Mouse (Mus musculus): Measurements from ENCODE around the gene Elfn1. TPM values are rescaled to one million over a fixed set of nuclear protein-coding genes. Genes with fewer than 3 reads are reported as not detected.

The Elfn1 gene
- total and polyA plus RNA-seq, 3 experiments: 0.04 to 0.06 TPM; not detected in 1

GRCm38 (mm10) chr5:139871526-139871925 lies 36.2 kb upstream of the Elfn1 start:
- H3K9me3 ChIP-seq (replicated peaks; ENCODE audit: low read length): peaks cover 2% of the 10 kb centered on the region
- no peaks in the 10 kb centered on the region for H3K36me3 ChIP-seq (replicated peaks in 1 of 2; ENCODE audit: control insufficient read depth in 1 of 2, insufficient read depth in 1 of 2, low read length in 1 of 2)
- no peak for DNase-seq (ENCODE audit: extremely low read depth)
- H3K4me2 ChIP-seq (ENCODE audit: insufficient read depth, low read depth, poor library complexity, severe bottlenecking): no peak overlapping the region
- no peak for TF ChIP-seq UBTF (IDR thresholded peaks at IDR 0.05; ENCODE audit: low read depth, low read length)
- no peak for TF ChIP-seq ZMIZ1 (IDR thresholded peaks at IDR 0.05; ENCODE audit: low read depth, low read length)
- no peak for TF ChIP-seq SIN3A (IDR thresholded peaks at IDR 0.05; ENCODE audit: low read length)
- no peak for TF ChIP-seq RAD21 (IDR thresholded peaks at IDR 0.05; ENCODE audit: low read depth, low read length)
- TF ChIP-seq TBP (conservative IDR thresholded peaks at IDR 0.05; ENCODE audit: low read depth, low read length): no peak
- no peak for TF ChIP-seq NELFE (IDR thresholded peaks at IDR 0.05; ENCODE audit: low read depth, low read length)
- TF ChIP-seq USF1 (IDR thresholded peaks at IDR 0.05; ENCODE audit: low read depth, low read length): no peak
- no peak for TF ChIP-seq HCFC1 (IDR thresholded peaks at IDR 0.05; ENCODE audit: low read depth, low read length)
- TF ChIP-seq JUND (conservative IDR thresholded peaks at IDR 0.05; ENCODE audit: low read depth, low read length): no peak
- no peak for TF ChIP-seq ZNF384 (IDR thresholded peaks at IDR 0.05; ENCODE audit: low read depth, low read length)
- no peak for TF ChIP-seq CHD2 (IDR thresholded peaks at IDR 0.05; ENCODE audit: low read length)
- TF ChIP-seq ETS1 (conservative IDR thresholded peaks at IDR 0.05; ENCODE audit: low read depth, low read length): no peak
- no peak for TF ChIP-seq MAX (IDR thresholded peaks at IDR 0.05; ENCODE audit: low read length)
- no peak for TF ChIP-seq MAFK (IDR thresholded peaks at IDR 0.05; ENCODE audit: insufficient replicate concordance, low read length)
- TF ChIP-seq KAT2A (IDR thresholded peaks at IDR 0.05; ENCODE audit: insufficient replicate concordance, low read length): no peak
- no peak for TF ChIP-seq SMC3 (IDR thresholded peaks at IDR 0.05; ENCODE audit: low read depth, low read length)
- TF ChIP-seq MXI1 (IDR thresholded peaks at IDR 0.05; ENCODE audit: low read depth, low read length): no peak
- no peak for TF ChIP-seq BHLHE40 (IDR thresholded peaks at IDR 0.05; ENCODE audit: low read depth, low read length)
- no peak for TF ChIP-seq GABPA (IDR thresholded peaks at IDR 0.05; ENCODE audit: insufficient replicate concordance, low read depth, low read length)
- TF ChIP-seq MEF2A (IDR thresholded peaks at IDR 0.05; ENCODE audit: borderline replicate concordance, low read depth, low read length): no peak
- H3K9ac ChIP-seq (ENCODE audit: insufficient read depth, low read depth): no peak overlapping the region
- no peak overlapping the region for H3K4me3 ChIP-seq (replicated peaks in 1 of 3; ENCODE audit: low read depth in 2 of 3, low read length in 2 of 3, poor library complexity in 1 of 3)
- in situ Hi-C loops (cut with MboI; ENCODE audit: low pct_ligation_motif_present, low pct_unique_long_range_greater_than_20kb, low sequenced_read_pairs): no loop called here
- no peaks in the 10 kb centered on the region for H3K4me1 ChIP-seq (ENCODE audit: control insufficient read depth in 1 of 2, insufficient read depth in 2 of 2)
- no peaks in the 10 kb centered on the region for H3K79me2 ChIP-seq (replicated peaks; ENCODE audit: control insufficient read depth, extremely low read depth, insufficient read depth, poor library complexity, severe bottlenecking)
- dilution Hi-C loops (cut with MboI; ENCODE audit: extremely low pct_ligation_motif_present, extremely low pct_unique_long_range_greater_than_20kb, low sequenced_read_pairs): no loop called here
- H3K27ac ChIP-seq (ENCODE audit: insufficient read depth, low read depth): no peak overlapping the region
- peaks cover 62% of the 10 kb centered on the region for H3K27me3 ChIP-seq (replicated peaks)

- Histone ChIP-seq H3K79me2 (replicated peaks; ENCODE audit: control insufficient read depth, extremely low read depth, insufficient read depth, poor library complexity, severe bottlenecking) (no peaks in the 10 kb centered on the region), H3K4me2 (ENCODE audit: insufficient read depth, low read depth, poor library complexity, severe bottlenecking) (no peak overlapping the region), H3K4me1 (ENCODE audit: control insufficient read depth in 1 of 2, insufficient read depth in 2 of 2) (no peaks in the 10 kb centered on the region), H3K4me3 (replicated peaks in 1 of 3; ENCODE audit: low read depth in 2 of 3, low read length in 2 of 3, poor library complexity in 1 of 3) (no peak overlapping the region), H3K9ac (ENCODE audit: insufficient read depth, low read depth) (no peak overlapping the region), H3K27ac (ENCODE audit: insufficient read depth, low read depth) (no peak overlapping the region), H3K9me3 (replicated peaks; ENCODE audit: low read length) (peaks cover 6% of the 10 kb centered on the region), H3K36me3 (replicated peaks in 1 of 2; ENCODE audit: control insufficient read depth in 1 of 2, insufficient read depth in 1 of 2, low read length in 1 of 2) (no peaks in the 10 kb centered on the region), H3K27me3 (replicated peaks) (peaks cover 42% of the 10 kb centered on the region)
- in situ Hi-C loops (cut with MboI; ENCODE audit: low pct_ligation_motif_present, low pct_unique_long_range_greater_than_20kb, low sequenced_read_pairs): no loop called here
- no peak for TF ChIP-seq BHLHE40 (IDR thresholded peaks at IDR 0.05; ENCODE audit: low read depth, low read length)
- dilution Hi-C loops (cut with MboI; ENCODE audit: extremely low pct_ligation_motif_present, extremely low pct_unique_long_range_greater_than_20kb, low sequenced_read_pairs): no loop called here
- DNase-seq (ENCODE audit: extremely low read depth): no peak
Observed at GRCm38 (mm10) chr5:139877563-139877962, 30.2 kb upstream of the Elfn1 start.
